Mouse (Mus musculus): ENCODE results near the gene Nckap5. TPM values are rescaled to one million over a fixed set of nuclear protein-coding genes. Genes with fewer than 3 reads are reported as not detected.
A peak's percentile ranks its signal among the peaks of the same experiment; 100 is the strongest.

Gene Nckap5
- polyA plus RNA-seq, 1 experiment from 2014 or later = 3.2 TPM

DNA sequence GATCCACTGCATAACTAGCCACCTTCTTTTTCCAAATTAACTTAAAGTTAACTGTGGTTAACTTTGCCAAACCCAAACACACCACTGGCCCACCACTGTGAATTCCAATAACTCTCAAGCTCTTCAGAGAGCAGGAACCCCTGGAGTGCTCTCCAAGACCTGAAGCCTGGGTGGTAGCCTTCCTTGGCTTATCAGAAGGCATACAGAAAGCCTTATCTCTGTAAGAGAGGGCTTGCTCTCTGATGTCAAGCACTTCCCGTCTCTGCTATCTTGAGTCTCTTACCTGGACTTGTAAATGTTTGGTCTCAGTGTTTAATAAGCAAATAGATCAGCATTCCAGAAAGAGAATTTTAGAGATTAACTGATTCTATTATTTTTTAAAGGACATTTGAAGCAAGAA lies 2.3 kb upstream of the Nckap5 start:
- 88% methylated on average over 1 of the region's 1 CpGs for WGBS
- Histone ChIP-seq H3K9me3 (ENCODE audit: control insufficient read depth, low read length) (no peaks in the 10 kb centered on the region), H3K9ac (ENCODE audit: low read depth, low read length) (no peak overlapping the region), H3K27me3 (ENCODE audit: control insufficient read depth, insufficient read depth, low read length) (0 out of 2 replicates have a peak, but pooled peaks cover 3% of the 10 kb centered on the region), H3K4me3 (ENCODE audit: low read length) (no peak overlapping the region), H3K4me1 (ENCODE audit: control insufficient read depth, insufficient read depth, low read length) (0 out of 2 replicates have a peak, but pooled peaks cover 4% of the 10 kb centered on the region), H3K27ac (ENCODE audit: low read depth, low read length) (no peak overlapping the region), H3K4me2 (replicated peaks; ENCODE audit: low read depth, low read length) (no peak overlapping the region), H3K36me3 (ENCODE audit: control insufficient read depth, insufficient read depth, low read length) (no peaks in the 10 kb centered on the region)
- ATAC-seq (ENCODE audit: low FRiP score, low TSS enrichment) = no peak

DNA sequence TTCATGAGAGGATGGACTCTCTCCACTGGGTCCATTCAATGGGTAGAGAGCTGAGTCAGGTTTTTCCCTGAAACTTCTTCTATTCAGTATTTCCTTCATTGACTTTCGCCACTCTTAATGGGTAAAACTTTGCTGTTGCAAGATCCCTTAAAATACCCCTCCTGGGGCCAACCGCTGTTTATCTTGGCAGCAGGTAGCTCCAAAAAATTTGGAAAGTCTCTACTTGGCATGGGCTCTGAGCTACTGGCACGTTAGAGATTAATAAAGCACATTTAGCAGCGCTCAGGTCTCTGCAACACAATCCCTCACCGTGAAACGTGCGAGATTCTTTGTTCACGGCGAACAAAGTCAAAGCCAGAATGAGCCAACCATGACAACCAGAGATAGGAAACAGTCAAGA lies 1.6 kb downstream of the Nckap5 start:
- Histone ChIP-seq H3K4me2 (replicated peaks; ENCODE audit: low read depth, low read length) (no peak overlapping the region), H3K9ac (ENCODE audit: low read depth, low read length) (no peak overlapping the region), H3K36me3 (ENCODE audit: control insufficient read depth, insufficient read depth, low read length) (no peaks in the 10 kb centered on the region), H3K27me3 (ENCODE audit: control insufficient read depth, insufficient read depth, low read length) (0 out of 2 replicates have a peak, but pooled peaks cover 3% of the 10 kb centered on the region), H3K9me3 (ENCODE audit: control insufficient read depth, low read length) (no peaks in the 10 kb centered on the region), H3K27ac (ENCODE audit: low read depth, low read length) (no peak overlapping the region), H3K4me3 (ENCODE audit: low read length) (no peak overlapping the region), H3K4me1 (ENCODE audit: control insufficient read depth, insufficient read depth, low read length) (0 out of 2 replicates have a peak, but pooled peaks cover 4% of the 10 kb centered on the region)
- 82% methylated on average over 9 of the region's 9 CpGs for WGBS
- ATAC-seq (ENCODE audit: low FRiP score, low TSS enrichment) = no peak

DNA sequence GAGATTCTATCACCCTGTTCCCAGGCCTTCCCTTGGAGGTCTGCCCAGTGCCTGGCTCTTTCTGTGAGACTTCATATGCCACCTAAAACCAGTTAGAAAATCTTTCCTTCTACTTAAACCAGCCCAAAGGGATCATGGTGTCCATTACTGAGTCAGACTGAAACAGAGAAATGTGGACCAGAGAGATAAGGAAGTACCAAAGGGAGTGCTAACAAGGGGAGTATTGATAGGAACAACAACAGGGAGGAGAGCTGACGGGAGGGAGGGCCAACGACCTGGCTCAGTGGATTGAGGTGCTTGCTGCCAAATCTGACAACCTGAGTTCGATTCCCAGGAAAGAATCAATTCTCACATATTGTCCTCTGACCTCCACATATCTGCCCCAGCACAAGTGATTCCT lies 5.8 kb downstream of the Nckap5 start:
- WGBS = 50% methylated on average over 3 of the region's 3 CpGs
- Histone ChIP-seq H3K9me3 (ENCODE audit: control insufficient read depth, low read length) (no peaks in the 10 kb centered on the region), H3K4me2 (replicated peaks; ENCODE audit: low read depth, low read length) (no peak overlapping the region), H3K4me3 (ENCODE audit: low read length) (no peak overlapping the region), H3K27ac (ENCODE audit: low read depth, low read length) (no peak overlapping the region), H3K36me3 (ENCODE audit: control insufficient read depth, insufficient read depth, low read length) (no peaks in the 10 kb centered on the region), H3K4me1 (ENCODE audit: control insufficient read depth, insufficient read depth, low read length) (0 out of 2 replicates have a peak, but pooled peaks cover under 1% of the 10 kb centered on the region), H3K9ac (ENCODE audit: low read depth, low read length) (no peak overlapping the region), H3K27me3 (ENCODE audit: control insufficient read depth, insufficient read depth, low read length) (no peaks in the 10 kb centered on the region)
- no peak for ATAC-seq (ENCODE audit: low FRiP score, low TSS enrichment)

DNA sequence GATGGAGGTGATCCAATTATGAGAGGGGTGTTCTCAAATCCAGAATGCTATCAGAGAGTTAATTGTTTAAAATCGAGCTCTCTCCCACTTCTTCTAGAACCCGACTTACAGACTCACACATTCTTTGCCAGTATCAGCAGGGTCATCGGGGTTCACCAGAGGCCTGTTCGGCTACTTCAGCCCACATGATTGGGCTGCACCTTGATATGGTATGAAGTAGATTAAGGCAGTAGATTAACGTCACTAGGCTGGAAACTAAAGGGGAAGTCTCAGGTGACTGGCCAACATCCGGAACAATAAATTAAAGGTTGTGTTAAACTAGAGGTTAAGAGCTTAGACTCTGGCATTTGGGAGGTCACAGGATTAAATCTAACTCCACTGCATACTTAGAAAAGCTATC lies 8.4 kb downstream of the Nckap5 start:
- ATAC-seq (ENCODE audit: low FRiP score, low TSS enrichment) = no peak
- WGBS = 63% methylated on average over 6 of the region's 6 CpGs

DNA sequence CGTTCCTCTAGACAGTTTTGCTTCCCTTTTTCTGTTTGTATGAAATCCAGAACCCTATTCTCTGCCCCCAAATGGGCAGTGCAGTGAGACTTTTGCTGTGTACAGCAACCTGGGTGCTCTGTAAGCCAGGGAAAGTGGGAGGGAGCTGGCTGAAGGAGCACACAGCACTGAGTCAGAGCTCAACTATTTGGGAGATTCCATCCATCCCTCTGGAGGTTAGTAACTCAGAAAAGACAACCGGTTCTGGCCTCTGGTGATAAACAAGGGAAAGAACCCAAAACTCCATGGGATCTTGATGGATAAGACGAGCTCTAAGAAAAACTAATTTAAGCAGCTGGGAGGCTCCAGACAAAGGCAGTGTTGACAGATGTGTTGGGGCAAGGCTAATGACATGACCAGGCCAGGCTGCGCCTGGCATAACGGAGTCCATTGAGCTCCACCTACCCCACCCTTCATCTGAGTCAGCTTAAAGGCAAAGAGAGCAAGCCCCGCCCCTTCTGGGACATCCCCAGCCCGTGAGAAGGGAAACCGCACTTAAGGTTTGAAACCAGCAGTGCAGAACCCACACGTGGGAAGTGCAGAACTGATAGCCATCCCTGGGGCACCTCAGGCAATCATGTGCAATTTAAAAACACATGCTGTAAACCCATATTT lies 13.1 kb downstream of the Nckap5 start:
- no peaks in the 10 kb centered on the region for H3K4me1 ChIP-seq (ENCODE audit: control insufficient read depth, insufficient read depth, low read length)
- no peak overlapping the region for H3K9ac ChIP-seq (ENCODE audit: low read depth, low read length)
- H3K4me2 ChIP-seq (replicated peaks; ENCODE audit: low read depth, low read length) = no peak overlapping the region
- no peak overlapping the region for H3K4me3 ChIP-seq (ENCODE audit: low read length)
- 0 out of 2 replicates have a peak, but pooled peaks cover 3% of the 10 kb centered on the region for H3K9me3 ChIP-seq (ENCODE audit: control insufficient read depth, low read length)
- peak; percentile 39 for ATAC-seq (ENCODE audit: low FRiP score, low TSS enrichment)
- H3K27ac ChIP-seq (ENCODE audit: low read depth, low read length) = no peak overlapping the region
- H3K27me3 ChIP-seq (ENCODE audit: control insufficient read depth, insufficient read depth, low read length) = no peaks in the 10 kb centered on the region
- 30% methylated on average over 9 of the region's 9 CpGs for WGBS
- H3K36me3 ChIP-seq (ENCODE audit: control insufficient read depth, insufficient read depth, low read length) = no peaks in the 10 kb centered on the region

More for the DNA sequence above, 8.4 kb downstream of the Nckap5 start:
- H3K4me3 ChIP-seq (ENCODE audit: low read length) = no peak overlapping the region
- no peaks in the 10 kb centered on the region for H3K27me3 ChIP-seq (ENCODE audit: control insufficient read depth, insufficient read depth, low read length)
- no peaks in the 10 kb centered on the region for H3K4me1 ChIP-seq (ENCODE audit: control insufficient read depth, insufficient read depth, low read length)
- H3K4me2 ChIP-seq (replicated peaks; ENCODE audit: low read depth, low read length) = no peak overlapping the region
- H3K36me3 ChIP-seq (ENCODE audit: control insufficient read depth, insufficient read depth, low read length) = no peaks in the 10 kb centered on the region
- no peak overlapping the region for H3K9ac ChIP-seq (ENCODE audit: low read depth, low read length)
- no peak overlapping the region for H3K27ac ChIP-seq (ENCODE audit: low read depth, low read length)
- H3K9me3 ChIP-seq (ENCODE audit: control insufficient read depth, low read length) = no peaks in the 10 kb centered on the region

DNA sequence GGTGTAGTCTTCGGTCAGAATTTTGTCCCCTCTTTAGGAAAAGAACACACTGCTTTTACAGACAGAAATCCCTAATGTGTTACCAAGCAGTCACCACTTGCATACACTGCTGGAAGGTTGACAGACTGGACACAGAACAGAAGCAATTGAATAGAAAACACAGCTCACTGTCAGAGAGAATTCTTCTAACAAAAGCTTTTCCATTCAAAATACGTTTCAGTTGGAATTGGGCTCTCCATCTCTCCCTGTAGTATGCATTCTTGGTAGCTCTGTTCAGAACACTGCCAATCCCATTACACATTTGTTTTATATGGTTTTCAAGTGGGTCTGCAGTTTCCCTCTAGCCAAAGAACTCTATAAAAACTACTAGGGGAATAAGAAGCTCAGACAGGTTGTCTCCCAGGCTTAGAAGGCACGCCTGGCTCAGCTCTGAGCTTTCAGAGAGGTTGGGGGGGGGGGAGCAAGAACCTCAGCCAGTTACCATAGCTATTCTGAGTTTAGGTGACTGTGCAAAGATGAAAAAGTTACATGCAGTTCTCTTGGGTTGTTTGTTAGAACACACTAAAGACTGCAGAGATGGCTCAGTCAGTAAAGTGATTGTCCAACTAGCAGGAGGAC lies 23.5 kb downstream of the Nckap5 start:
- H3K27me3 ChIP-seq (ENCODE audit: control insufficient read depth, insufficient read depth, low read length) = no peaks in the 10 kb centered on the region
- no peak overlapping the region for H3K4me3 ChIP-seq (ENCODE audit: low read length)
- H3K9me3 ChIP-seq (ENCODE audit: control insufficient read depth, low read length) = no peaks in the 10 kb centered on the region
- H3K9ac ChIP-seq (ENCODE audit: low read depth, low read length) = no peak overlapping the region
- no peak overlapping the region for H3K4me2 ChIP-seq (replicated peaks; ENCODE audit: low read depth, low read length)
- H3K4me1 ChIP-seq (ENCODE audit: control insufficient read depth, insufficient read depth, low read length) = peaks cover 2% of the 10 kb centered on the region; the same call in 1 of the 2 replicates
- no peak for ATAC-seq (ENCODE audit: low FRiP score, low TSS enrichment)
- no peak overlapping the region for H3K27ac ChIP-seq (ENCODE audit: low read depth, low read length)
- H3K36me3 ChIP-seq (ENCODE audit: control insufficient read depth, insufficient read depth, low read length) = no peaks in the 10 kb centered on the region
- WGBS = 75% methylated on average over 3 of the region's 3 CpGs

DNA sequence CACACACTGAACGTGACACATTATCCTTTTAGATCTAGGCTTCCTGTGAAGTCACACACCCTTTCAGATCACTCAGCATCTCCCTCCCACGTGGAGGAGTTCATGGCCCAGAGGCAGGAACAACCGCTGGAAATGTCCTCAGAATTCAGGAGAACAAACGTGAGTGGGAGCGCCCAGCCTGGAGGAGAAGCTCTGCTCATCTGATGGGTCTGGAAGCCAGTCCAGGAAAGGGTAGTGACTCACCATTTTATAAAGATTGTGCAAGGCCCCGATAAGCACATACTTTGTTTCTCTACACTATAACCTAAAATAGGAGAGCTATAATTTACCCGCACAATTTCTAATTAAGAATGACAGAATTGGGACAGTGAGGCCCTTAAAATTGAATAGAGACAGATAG lies 24.1 kb downstream of the Nckap5 start:
- no peaks in the 10 kb centered on the region for H3K36me3 ChIP-seq (ENCODE audit: control insufficient read depth, insufficient read depth, low read length)
- no peaks in the 10 kb centered on the region for H3K27me3 ChIP-seq (ENCODE audit: control insufficient read depth, insufficient read depth, low read length)
- peaks cover 2% of the 10 kb centered on the region; the same call in 1 of the 2 replicates for H3K4me1 ChIP-seq (ENCODE audit: control insufficient read depth, insufficient read depth, low read length)
- 49% methylated on average over 7 of the region's 7 CpGs for WGBS
- no peak overlapping the region for H3K4me2 ChIP-seq (replicated peaks; ENCODE audit: low read depth, low read length)
- H3K9me3 ChIP-seq (ENCODE audit: control insufficient read depth, low read length) = no peaks in the 10 kb centered on the region
- ATAC-seq (ENCODE audit: low FRiP score, low TSS enrichment) = no peak
- H3K9ac ChIP-seq (ENCODE audit: low read depth, low read length) = no peak overlapping the region
- H3K4me3 ChIP-seq (ENCODE audit: low read length) = no peak overlapping the region
- H3K27ac ChIP-seq (ENCODE audit: low read depth, low read length) = no peak overlapping the region

DNA sequence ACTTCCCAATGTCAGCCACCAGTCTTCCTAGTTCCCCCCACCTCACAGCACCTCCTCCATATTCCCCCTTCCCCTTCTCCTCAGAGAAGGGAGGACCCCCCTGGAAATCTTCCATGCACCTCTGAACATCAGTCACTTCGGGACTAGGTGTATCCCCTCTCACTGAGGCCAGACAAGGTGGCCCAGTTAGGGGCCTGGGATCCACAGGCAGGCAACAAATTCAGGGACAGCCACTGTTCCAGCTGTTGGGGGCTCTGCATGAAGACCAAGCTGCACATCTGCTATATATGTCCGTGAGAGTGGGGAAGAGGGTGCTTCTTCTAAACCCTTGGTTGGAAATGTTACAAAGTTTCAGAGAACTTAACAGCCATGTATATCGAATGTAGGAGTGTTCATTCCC lies 28.2 kb downstream of the Nckap5 start:
- no peak overlapping the region for H3K4me2 ChIP-seq (replicated peaks; ENCODE audit: low read depth, low read length)
- no peaks in the 10 kb centered on the region for H3K4me1 ChIP-seq (ENCODE audit: control insufficient read depth, insufficient read depth, low read length)
- no peak overlapping the region for H3K9ac ChIP-seq (ENCODE audit: low read depth, low read length)
- no peak overlapping the region for H3K4me3 ChIP-seq (ENCODE audit: low read length)
- H3K27me3 ChIP-seq (ENCODE audit: control insufficient read depth, insufficient read depth, low read length) = no peaks in the 10 kb centered on the region
- no peak for ATAC-seq (ENCODE audit: low FRiP score, low TSS enrichment)
- no peaks in the 10 kb centered on the region for H3K9me3 ChIP-seq (ENCODE audit: control insufficient read depth, low read length)
- H3K27ac ChIP-seq (ENCODE audit: low read depth, low read length) = no peak overlapping the region
- no peaks in the 10 kb centered on the region for H3K36me3 ChIP-seq (ENCODE audit: control insufficient read depth, insufficient read depth, low read length)
- 76% methylated on average over 3 of the region's 3 CpGs for WGBS

DNA sequence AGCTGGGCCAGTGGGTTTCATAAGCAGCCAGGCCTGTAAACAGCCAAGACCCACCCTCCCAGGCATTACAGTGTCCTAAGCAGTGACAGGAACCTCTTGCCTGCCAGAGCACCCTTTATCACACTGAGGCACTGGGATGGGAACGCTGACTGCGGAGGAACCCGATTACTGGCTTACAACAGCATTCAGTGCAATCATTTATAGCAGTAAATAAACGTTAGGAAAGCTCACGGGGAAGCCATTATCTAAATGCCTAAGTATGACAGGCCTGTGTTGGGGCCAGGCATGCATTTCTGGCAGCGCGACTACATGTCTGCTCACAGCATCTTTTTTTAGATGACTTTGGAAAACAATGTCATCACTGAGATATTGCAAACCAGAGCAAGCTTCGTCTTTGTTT lies 28.9 kb downstream of the Nckap5 start:
- ATAC-seq (ENCODE audit: low FRiP score, low TSS enrichment) = no peak
- no peak overlapping the region for H3K9ac ChIP-seq (ENCODE audit: low read depth, low read length)

More for the DNA sequence above, 28.9 kb downstream of the Nckap5 start:
- H3K4me1 ChIP-seq (ENCODE audit: control insufficient read depth, insufficient read depth, low read length) = no peaks in the 10 kb centered on the region
- WGBS = 60% methylated on average over 8 of the region's 8 CpGs
- H3K4me2 ChIP-seq (replicated peaks; ENCODE audit: low read depth, low read length) = no peak overlapping the region
- H3K27me3 ChIP-seq (ENCODE audit: control insufficient read depth, insufficient read depth, low read length) = no peaks in the 10 kb centered on the region
- no peaks in the 10 kb centered on the region for H3K36me3 ChIP-seq (ENCODE audit: control insufficient read depth, insufficient read depth, low read length)
- no peak overlapping the region for H3K27ac ChIP-seq (ENCODE audit: low read depth, low read length)
- H3K4me3 ChIP-seq (ENCODE audit: low read length) = no peak overlapping the region
- H3K9me3 ChIP-seq (ENCODE audit: control insufficient read depth, low read length) = no peaks in the 10 kb centered on the region

Measured in kidney, embryonic 14.5 days (tissue).